Mouse (Mus musculus) liver, embryonic 12.5 days (tissue): ENCODE measurements around the gene Snd1. TPM values are rescaled to one million over a fixed set of nuclear protein-coding genes. Genes with fewer than 3 reads are reported as not detected.
A peak's percentile ranks its signal among the peaks of the same experiment; 100 is the strongest.

Experiments used
- ATAC-seq: fragments of 200-750 bp; cut with Nextera tagmentation; 2 replicates; pipeline ENCODE4 v1.8.0; 2017; ENCODE audit warnings: moderate number of reproducible peaks, mild to moderate bottlenecking, moderate library complexity
- H3K27ac ChIP-seq: fragments of 300-500 bp; sonication (generic); 2 replicates; pipeline ENCODE4 v1.5.1; 2016; ENCODE audit warnings: mild to moderate bottlenecking
- H3K27me3 ChIP-seq: fragments of 300-500 bp; sonication (generic); replicated peaks from 2 replicates; pipeline ENCODE4 v1.6.1; 2016; ENCODE audit warnings: mild to moderate bottlenecking, moderate library complexity
- H3K36me3 ChIP-seq: fragments of 300-500 bp; sonication (generic); 2 replicates; pipeline ENCODE4 v1.6.1; 2016; ENCODE audit warnings: mild to moderate bottlenecking, moderate library complexity
- H3K4me1 ChIP-seq: fragments of 300-500 bp; sonication (generic); 2 replicates; pipeline ENCODE4 v1.6.1; 2016
- H3K4me2 ChIP-seq: fragments of 300-500 bp; sonication (generic); 2 replicates; pipeline ENCODE4 v1.6.1; 2016; ENCODE audit warnings: mild to moderate bottlenecking, moderate library complexity
- H3K4me3 ChIP-seq: fragments of 300-500 bp; sonication (generic); 2 replicates; pipeline ENCODE4 v1.5.1; 2016; ENCODE audit warnings: mild to moderate bottlenecking, moderate library complexity
- H3K9ac ChIP-seq: fragments of 300-500 bp; sonication (generic); 2 replicates; pipeline ENCODE4 v1.6.1; 2016; ENCODE audit warnings: mild to moderate bottlenecking, moderate library complexity
- H3K9me3 ChIP-seq: fragments of 300-500 bp; sonication (generic); replicated peaks from 2 replicates; pipeline ENCODE4 v1.6.1; 2016; ENCODE audit warnings: mild to moderate bottlenecking, moderate library complexity
- WGBS: fragments of 180-500 bp; shearing (Covaris S2); methylation state at CpG from one replicate; pipeline ENCODE4 v1.1.7; 2016; ENCODE audit not compliant: insufficient replicate concordance; 5-methylcytosine and 5-hydroxymethylcytosine counted together
- polyA plus RNA-seq: library from polyadenylated mRNA; unstranded; fragments of >200 nt; fragmentation: Nextera tagmentation; extraction: Ambion mirVana; gene quantifications from 2 replicates; pipeline ENCODE4 v1.2.1, GENCODE M21; 2016

Gene Snd1
- polyA plus RNA-seq, 1 experiment from 2014 or later: 82.0 TPM

DNA sequence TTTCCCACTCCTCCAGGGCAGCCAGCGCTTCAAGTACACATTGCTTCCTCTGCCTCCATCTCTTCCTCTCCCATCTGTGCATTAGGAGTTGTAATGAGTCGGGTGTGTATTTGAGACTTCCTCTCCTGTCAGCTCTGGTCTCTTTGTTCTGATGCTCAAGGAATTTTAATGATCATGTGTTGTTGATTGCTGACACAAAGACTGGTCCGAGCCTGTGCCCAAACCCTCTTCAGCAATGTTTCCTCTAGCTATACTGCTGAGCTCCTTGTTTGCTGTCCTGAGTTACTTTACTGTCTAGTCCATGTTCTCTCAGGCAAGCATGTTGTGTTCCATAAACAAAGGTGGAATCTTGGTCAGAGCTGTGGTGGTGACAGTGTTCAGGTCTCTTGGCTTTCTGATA lies 254.3 kb downstream of the Snd1 start:
- H3K4me2 ChIP-seq: no peak overlapping the region
- ATAC-seq: no peak
- H3K4me3 ChIP-seq: no peak overlapping the region
- H3K9ac ChIP-seq: no peak overlapping the region
- H3K27ac ChIP-seq: no peak overlapping the region
- H3K27me3 ChIP-seq: no peaks in the 10 kb centered on the region
- WGBS: 56% methylated on average over 3 of the region's 3 CpGs
- H3K4me1 ChIP-seq: peaks cover 13% of the 10 kb centered on the region; the same call in 1 of the 2 replicates
- H3K9me3 ChIP-seq: no peaks in the 10 kb centered on the region
- peaks cover 15% of the 10 kb centered on the region for H3K36me3 ChIP-seq

DNA sequence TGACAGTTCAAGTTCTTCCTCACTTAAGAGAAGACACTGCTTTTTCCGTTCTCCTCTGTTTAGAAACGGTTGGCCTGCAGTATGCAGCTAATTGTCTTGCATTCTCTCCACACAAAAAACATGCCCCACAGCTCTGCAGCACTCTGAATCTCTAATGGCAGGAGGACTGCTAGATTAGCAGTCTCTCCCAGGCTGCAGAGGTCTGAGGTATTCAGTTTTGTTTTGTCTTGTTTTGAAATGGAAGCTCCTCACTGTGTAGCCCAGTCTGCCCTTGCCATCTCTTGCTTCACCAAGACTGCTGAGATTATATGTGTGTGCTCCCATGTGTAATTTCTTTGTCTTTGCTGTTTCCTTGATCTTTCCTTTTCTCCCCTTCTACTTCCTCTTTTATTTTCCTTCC lies 254.7 kb downstream of the Snd1 start:
- Histone ChIP-seq H3K9me3 (no peaks in the 10 kb centered on the region), H3K4me1 (peaks cover 17% of the 10 kb centered on the region; the same call in 1 of the 2 replicates), H3K27me3 (no peaks in the 10 kb centered on the region), H3K4me3 (no peak overlapping the region), H3K9ac (no peak overlapping the region), H3K4me2 (no peak overlapping the region), H3K36me3 (peaks cover 13% of the 10 kb centered on the region), H3K27ac (no peak overlapping the region)
- ATAC-seq: no peak
- 72% methylated on average over 2 of the region's 2 CpGs for WGBS

DNA sequence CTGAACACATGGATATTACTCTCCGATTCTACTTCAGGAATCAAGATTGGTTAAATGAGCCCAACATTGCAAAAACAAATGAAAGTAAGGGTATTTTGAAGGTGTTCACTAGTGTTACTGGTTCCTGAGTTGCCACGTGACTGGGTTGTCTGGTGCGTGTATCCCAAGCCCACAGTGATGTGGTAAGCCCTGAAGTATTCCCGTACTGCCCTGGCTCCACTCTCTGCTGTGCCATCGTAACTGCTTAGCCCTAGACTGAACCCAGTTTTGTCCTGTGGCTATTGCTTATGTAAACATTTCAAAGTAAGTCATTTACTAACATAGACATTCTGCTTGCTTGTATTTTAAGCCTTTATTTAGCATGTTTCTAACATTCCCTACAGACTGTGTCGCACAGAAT lies 256.3 kb downstream of the Snd1 start:
- no peaks in the 10 kb centered on the region for H3K9me3 ChIP-seq
- H3K27ac ChIP-seq: no peak overlapping the region
- 88% methylated on average over 6 of the region's 6 CpGs for whole genome bisulfite sequencing
- ATAC-seq: no peak
- no peak overlapping the region for H3K4me2 ChIP-seq
- no peak overlapping the region for H3K9ac ChIP-seq
- H3K27me3 ChIP-seq: no peaks in the 10 kb centered on the region
- H3K4me1 ChIP-seq: peaks cover 22% of the 10 kb centered on the region; the same call in 1 of the 2 replicates
- no peak overlapping the region for H3K4me3 ChIP-seq
- H3K36me3 ChIP-seq: peaks cover under 1% of the 10 kb centered on the region; the same call in 1 of the 2 replicates

DNA sequence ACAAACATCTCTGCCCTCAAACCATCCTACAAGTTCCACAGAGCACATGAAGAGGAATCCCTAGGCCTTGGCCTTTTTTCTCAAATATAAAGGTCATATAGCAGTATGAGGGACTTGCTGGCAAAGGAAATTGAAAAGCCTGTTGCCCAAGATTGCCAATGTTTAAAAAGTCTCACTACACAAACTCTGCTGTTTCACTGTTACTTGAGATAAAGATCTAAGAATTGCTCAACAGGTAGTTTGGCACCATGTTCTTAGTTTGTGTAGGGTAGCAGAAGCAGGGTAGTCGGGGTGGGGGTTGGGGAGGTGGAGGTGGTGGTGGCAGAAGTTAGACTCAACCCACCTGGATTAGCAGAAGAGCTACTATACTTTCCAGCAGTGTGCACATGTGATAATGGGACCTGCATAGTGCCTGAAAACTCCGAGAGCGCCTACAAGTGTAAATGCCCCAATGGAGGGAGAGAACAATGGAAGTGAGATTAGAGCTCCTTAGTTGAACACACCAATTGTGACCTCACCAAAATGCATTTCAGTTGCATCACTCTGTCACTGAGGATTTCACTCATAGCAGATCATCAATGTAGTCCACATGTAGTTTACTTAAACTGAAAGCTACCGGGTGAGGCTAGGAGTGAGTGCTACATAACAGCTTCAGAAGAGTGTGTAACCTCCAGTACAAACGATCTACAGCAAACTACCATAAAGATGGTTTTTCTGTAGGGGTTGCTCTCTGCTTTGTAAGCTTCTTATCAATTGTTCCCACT lies 259.1 kb downstream of the Snd1 start:
- ATAC-seq: 0 out of 2 replicates have a peak, but pooled peaks have one; percentile 42
- H3K9ac ChIP-seq: no peak overlapping the region
- no peak overlapping the region for H3K4me2 ChIP-seq
- 67% methylated on average over 5 of the region's 5 CpGs for WGBS
- H3K9me3 ChIP-seq: no peaks in the 10 kb centered on the region
- H3K27ac ChIP-seq: no peak overlapping the region
- no peak overlapping the region for H3K4me3 ChIP-seq
- no peaks in the 10 kb centered on the region for H3K36me3 ChIP-seq
- H3K27me3 ChIP-seq: no peaks in the 10 kb centered on the region
- peaks cover 22% of the 10 kb centered on the region; the same call in 1 of the 2 replicates for H3K4me1 ChIP-seq

DNA sequence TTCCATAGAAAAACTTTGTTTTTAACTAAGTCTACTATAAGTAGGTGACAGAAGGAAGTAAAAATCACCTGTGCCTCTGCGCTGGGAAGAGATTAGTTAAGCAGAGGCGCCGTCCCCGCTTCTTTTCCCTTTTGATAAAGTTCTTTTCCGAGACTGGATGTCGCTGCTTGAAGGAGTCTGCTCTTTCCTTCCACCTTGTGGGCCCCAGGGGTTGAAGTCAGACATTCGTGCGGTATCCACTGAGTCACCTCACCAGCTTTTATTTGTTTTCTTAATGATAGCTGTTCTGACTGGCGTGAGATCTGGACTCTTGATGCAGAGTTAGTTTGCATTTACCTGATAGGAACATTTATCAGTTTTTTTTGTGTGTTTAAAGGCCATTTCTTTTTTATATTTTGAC lies 260.2 kb downstream of the Snd1 start:
- Histone ChIP-seq H3K9me3 (no peaks in the 10 kb centered on the region), H3K4me2 (no peak overlapping the region), H3K27ac (no peak overlapping the region), H3K4me3 (no peak overlapping the region), H3K27me3 (no peaks in the 10 kb centered on the region), H3K9ac (no peak overlapping the region), H3K36me3 (no peaks in the 10 kb centered on the region), H3K4me1 (peaks cover 22% of the 10 kb centered on the region; the same call in 1 of the 2 replicates)
- 60% methylated on average over 9 of the region's 9 CpGs for WGBS
- no peak for ATAC-seq

DNA sequence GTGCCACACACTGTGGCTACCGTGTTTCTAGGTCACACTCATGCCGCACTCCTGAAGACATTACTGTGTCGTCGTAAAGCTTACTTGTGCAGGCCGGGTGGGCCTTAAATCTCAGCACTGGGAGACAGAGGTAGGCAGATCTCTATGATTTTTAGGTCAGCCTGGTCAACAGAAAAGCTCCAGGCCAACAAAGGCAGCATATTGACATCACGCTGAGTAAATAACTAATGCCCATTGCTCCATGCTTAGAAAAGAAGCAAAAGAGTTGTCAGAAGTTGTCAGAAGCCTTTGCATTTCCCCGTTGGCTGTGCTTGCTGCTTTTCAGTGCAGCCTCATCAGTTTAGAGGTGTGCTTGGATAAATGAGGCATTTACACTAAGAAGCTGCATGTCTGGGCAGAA lies 261.7 kb downstream of the Snd1 start:
- Histone ChIP-seq H3K4me2 (no peak overlapping the region), H3K27me3 (no peaks in the 10 kb centered on the region), H3K9me3 (no peaks in the 10 kb centered on the region), H3K27ac (no peak overlapping the region), H3K9ac (no peak overlapping the region), H3K4me1 (peaks cover 19% of the 10 kb centered on the region; the same call in 1 of the 2 replicates), H3K36me3 (no peaks in the 10 kb centered on the region), H3K4me3 (no peak overlapping the region)
- 80% methylated on average over 7 of the region's 7 CpGs for WGBS
- no peak for ATAC-seq

DNA sequence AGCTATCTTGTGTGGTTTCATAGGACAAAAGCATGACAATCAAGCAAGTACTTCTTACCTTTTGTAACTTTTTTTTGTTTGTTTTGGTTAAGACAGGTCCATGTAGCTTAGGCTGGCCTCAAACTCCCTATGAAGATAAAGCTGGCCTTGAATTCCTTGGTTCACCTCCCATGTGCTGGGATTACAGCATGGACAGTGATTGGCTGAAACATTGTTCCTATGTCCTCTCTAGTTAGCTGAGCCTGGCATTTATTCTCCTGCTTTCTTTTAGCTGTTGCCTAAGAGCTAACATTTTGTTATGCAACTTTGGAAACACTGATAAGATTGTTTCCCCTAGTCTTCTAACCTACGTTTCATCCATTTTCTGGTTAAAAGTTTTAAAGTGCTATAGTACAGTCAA lies 262.7 kb downstream of the Snd1 start:
- H3K4me1 ChIP-seq: peaks cover 17% of the 10 kb centered on the region; the same call in 1 of the 2 replicates
- H3K27ac ChIP-seq: no peak overlapping the region
- no peaks in the 10 kb centered on the region for H3K9me3 ChIP-seq
- H3K4me3 ChIP-seq: no peak overlapping the region
- H3K36me3 ChIP-seq: no peaks in the 10 kb centered on the region
- WGBS: 54% methylated on average over 1 of the region's 1 CpGs
- H3K9ac ChIP-seq: no peak overlapping the region
- ATAC-seq: 0 out of 2 replicates have a peak, but pooled peaks have one; percentile 35
- no peak overlapping the region for H3K4me2 ChIP-seq
- H3K27me3 ChIP-seq: no peaks in the 10 kb centered on the region

DNA sequence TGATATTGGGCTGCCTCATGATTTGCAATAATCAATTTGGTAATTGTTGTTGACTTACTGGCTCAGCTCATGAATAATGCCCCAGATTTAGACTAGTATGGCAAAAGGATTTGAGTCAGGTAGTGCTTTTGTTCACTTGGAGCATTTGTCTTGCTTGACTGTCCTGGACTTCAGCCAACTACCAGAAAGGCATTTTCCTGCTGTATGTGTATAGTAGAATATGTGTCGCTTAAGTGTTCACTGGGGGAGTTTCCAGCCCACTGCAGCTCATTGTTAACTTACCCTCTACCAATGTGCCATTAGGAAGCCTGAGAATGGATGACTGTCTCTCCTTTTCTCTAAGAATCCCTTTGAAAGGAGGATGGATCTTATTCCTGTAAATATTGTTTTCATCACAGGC lies 268.6 kb downstream of the Snd1 start:
- ATAC-seq: no peak
- no peak overlapping the region for H3K9ac ChIP-seq
- no peaks in the 10 kb centered on the region for H3K27me3 ChIP-seq
- H3K4me3 ChIP-seq: no peak overlapping the region
- no peaks in the 10 kb centered on the region for H3K9me3 ChIP-seq
- H3K27ac ChIP-seq: no peak overlapping the region
- 93% methylated on average over 1 of the region's 1 CpGs for WGBS
- peaks cover 24% of the 10 kb centered on the region for H3K36me3 ChIP-seq
- no peak overlapping the region for H3K4me2 ChIP-seq
- peaks cover 11% of the 10 kb centered on the region for H3K4me1 ChIP-seq

DNA sequence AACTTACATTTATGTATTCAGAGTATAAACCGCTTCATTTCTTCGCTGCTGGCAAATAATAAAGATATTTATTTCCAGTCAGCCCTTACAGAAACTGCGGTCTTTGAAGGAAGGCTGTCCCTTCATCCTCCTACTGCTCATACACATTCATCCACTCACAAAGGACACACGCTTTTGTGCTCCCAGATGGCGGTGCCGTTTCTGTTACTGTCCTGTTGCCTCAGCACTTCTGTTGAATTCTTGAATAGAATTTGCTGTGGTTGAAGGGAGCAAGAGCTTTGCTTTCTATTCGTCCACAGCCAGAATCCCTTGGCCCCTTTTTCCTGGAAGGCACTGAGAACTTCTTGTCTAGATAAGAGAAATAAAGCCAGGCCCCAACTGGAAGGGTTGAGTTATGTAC lies 270.9 kb downstream of the Snd1 start:
- H3K27ac ChIP-seq: no peak overlapping the region
- no peaks in the 10 kb centered on the region for H3K27me3 ChIP-seq
- WGBS: 79% methylated on average over 7 of the region's 7 CpGs
- H3K4me3 ChIP-seq: no peak overlapping the region
- H3K4me1 ChIP-seq: peaks cover 11% of the 10 kb centered on the region
- H3K9ac ChIP-seq: no peak overlapping the region
- no peak for ATAC-seq
- peaks cover 28% of the 10 kb centered on the region for H3K36me3 ChIP-seq
- no peaks in the 10 kb centered on the region for H3K9me3 ChIP-seq
- no peak overlapping the region for H3K4me2 ChIP-seq

DNA sequence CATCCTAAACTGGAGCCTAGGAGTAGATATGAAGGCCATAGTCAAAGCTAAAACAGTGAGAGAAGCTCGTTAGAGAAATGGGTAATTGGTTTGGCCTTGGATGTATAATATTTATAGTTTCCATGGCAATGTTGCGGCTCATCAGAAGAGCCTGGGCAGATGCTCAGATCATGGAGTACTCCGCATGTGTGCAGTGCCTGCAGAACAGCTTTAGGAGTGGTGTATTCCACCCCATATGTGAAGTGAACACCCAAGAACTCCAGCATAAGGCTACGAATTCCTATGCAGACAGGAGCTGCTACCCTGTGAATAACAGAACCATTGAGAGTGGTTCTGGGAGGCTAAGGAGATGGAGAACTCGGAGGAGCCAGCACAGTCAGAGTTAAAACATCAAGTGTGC lies 272.1 kb downstream of the Snd1 start:
- H3K36me3 ChIP-seq: peaks cover 29% of the 10 kb centered on the region
- 84% methylated on average over 5 of the region's 5 CpGs for WGBS
- H3K9ac ChIP-seq: no peak overlapping the region
- H3K4me1 ChIP-seq: peaks cover 14% of the 10 kb centered on the region
- ATAC-seq: no peak
- no peak overlapping the region for H3K27ac ChIP-seq
- H3K4me2 ChIP-seq: no peak overlapping the region
- H3K27me3 ChIP-seq: no peaks in the 10 kb centered on the region
- no peaks in the 10 kb centered on the region for H3K9me3 ChIP-seq
- no peak overlapping the region for H3K4me3 ChIP-seq

DNA sequence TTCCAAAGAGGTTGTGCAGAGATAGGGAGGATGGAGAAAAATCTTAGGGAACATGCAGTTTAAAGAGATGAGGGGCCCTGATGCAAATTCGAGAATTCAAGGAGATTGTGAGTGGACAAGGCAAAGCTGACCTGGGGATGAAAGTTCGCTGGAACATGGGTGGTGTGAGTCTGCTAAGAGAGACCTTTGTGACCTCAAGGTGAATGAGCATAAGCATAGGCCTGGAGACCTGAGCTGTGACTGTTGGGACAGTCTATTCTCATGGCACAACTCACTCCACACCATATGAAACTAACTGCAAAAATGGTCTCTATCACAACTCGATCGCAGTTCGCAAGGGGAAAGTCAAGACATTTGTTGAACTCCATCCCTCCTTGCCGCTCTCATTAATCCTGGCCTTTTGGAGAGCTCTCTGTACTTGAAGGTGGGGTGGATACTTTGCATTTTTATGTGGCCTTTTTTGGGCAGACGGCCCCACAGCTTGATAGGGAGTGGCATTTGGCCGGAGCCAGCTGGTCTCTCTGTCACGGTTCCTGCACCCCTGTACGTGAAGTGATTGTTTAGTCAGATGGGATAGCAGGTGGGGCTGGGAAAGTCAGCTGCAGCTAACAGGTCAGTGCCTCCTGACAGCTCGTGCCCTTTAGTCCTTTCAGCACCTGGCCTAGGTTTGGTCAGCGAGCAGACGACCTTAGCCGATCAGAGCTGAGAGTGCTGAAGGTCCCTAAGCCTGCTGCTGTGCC lies 273.2 kb downstream of the Snd1 start:
- H3K36me3 ChIP-seq: peaks cover 31% of the 10 kb centered on the region
- no peak overlapping the region for H3K4me3 ChIP-seq
- peaks cover 14% of the 10 kb centered on the region for H3K4me1 ChIP-seq
- H3K27ac ChIP-seq: no peak overlapping the region
- no peak overlapping the region for H3K9ac ChIP-seq
- H3K9me3 ChIP-seq: no peaks in the 10 kb centered on the region
- no peak overlapping the region for H3K4me2 ChIP-seq
- no peaks in the 10 kb centered on the region for H3K27me3 ChIP-seq
- ATAC-seq: no peak
- 78% methylated on average over 14 of the region's 14 CpGs for WGBS

DNA sequence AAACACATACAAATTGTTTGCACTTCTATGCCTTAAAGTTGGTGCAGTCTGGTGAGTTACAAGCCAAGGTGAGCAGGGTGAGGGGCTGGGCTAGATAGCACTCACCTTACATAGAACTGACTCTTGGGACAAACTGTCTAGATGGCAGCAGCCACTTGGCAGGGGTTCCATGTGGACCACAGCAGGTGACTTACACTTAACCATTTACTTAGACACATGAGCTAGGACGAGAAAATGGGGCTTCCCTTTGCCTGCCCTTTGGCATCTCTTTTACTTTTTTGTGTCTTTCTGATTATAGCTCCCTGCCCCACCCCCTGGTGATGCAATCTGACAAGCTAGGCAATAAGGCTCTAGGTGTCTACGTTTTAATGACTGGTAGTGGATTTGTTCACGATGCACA lies 274.3 kb downstream of the Snd1 start:
- H3K9me3 ChIP-seq: no peaks in the 10 kb centered on the region
- no peak overlapping the region for H3K27ac ChIP-seq
- no peak overlapping the region for H3K4me3 ChIP-seq
- H3K36me3 ChIP-seq: peaks cover 34% of the 10 kb centered on the region
- 68% methylated on average over 3 of the region's 3 CpGs for WGBS
- peaks cover 20% of the 10 kb centered on the region for H3K4me1 ChIP-seq
- no peak overlapping the region for H3K9ac ChIP-seq
- no peaks in the 10 kb centered on the region for H3K27me3 ChIP-seq
- ATAC-seq: no peak
- no peak overlapping the region for H3K4me2 ChIP-seq
